Mouse (Mus musculus) inflammation-experienced regulatory T-cells (primary cell): Measurements from ENCODE around the gene Slc26a6. TPM values are rescaled to one million over a fixed set of nuclear protein-coding genes. Genes with fewer than 3 reads are reported as not detected.

Source experiments
- polyA plus RNA-seq, 2 experiments: library from polyadenylated mRNA; unstranded; fragments of 100-300 nt; shearing (Covaris generic); gene quantifications; one replicate each; pipeline ENCODE4 v1.2.1; 2017

Gene Slc26a6
- polyA plus RNA-seq = 10 to 100 TPM; 14.3 to 22.6 TPM

DNA sequence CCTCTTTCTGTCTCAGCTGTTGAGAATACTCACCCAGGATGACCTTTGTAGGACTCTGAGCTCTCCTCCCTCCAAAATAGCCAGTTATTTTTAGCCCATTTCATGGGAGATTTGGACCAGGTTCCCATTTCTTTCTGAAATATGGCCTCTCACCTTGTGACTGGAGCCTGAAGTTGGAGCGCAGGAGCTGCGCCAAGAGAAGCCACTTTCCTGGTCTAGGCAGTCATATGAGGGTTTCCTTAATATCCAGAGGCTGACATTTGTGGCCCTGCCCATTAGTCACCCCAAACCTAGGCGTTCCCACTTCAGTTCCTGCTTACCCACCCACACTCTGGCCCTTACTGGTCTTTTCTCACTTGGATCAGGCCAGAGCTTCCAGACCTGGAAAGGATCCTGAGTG is at the start of gene Slc26a6:
Gene Slc26a6 (plus strand): TSS at position 308 of the 400 bp plus-strand sequence.

GRCm38 (mm10) chr9:108808163-108808665 is 44.9 kb upstream of the Slc26a6 start, which contains the start of gene Nckipsd:
TSS of gene Nckipsd (plus strand) at chr9:108808368.

GRCm38 (mm10) chr9:108825820-108826699 is 27.0 kb upstream of the Slc26a6 start, which contains the start of gene Celsr3:
TSS of gene Celsr3 (plus strand) at chr9:108826320.

DNA sequence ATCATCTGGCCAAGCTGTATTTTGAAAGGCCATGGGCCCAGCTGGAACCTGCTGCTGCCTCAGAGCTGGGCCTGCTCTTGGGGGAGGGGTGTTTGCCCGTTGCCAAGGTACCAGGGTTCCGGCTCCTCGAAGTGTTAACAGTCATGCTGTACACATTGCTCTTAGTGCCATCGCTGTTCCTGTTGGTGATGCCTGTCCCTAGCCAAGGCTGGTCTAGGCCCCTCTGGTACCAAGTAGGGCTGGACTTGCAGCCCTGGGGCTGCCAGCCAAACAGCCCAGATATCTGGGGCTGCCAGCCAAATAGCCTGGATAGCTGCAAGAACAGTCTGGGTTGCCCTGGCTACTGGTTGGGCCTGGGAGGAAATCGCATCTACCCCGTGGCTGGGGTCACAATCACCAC is 61.4 kb downstream of the Slc26a6 start, which contains the start of gene Tmem89:
Gene Tmem89 (plus strand): TSS at position 129 of the 400 bp plus-strand sequence.

GRCm38 (mm10) chr9:108936418-108937364 is 83.6 kb downstream of the Slc26a6 start, which contains the start of gene Uqcrc1:
TSS of gene Uqcrc1 (plus strand) at chr9:108936633.

GRCm38 (mm10) chr9:108953081-108953636 is 100.1 kb downstream of the Slc26a6 start, which contains the start of gene Col7a1:
TSS of gene Col7a1 (plus strand) at chr9:108953586.

Other genes with a start within 250 kb of the Slc26a6 start
- 10 to 100 TPM; 73.3 to 80.5 TPM for gene Arih2, start 203.9 kb upstream of the Slc26a6 start, polyA plus RNA-seq
- 10 to 100 TPM; 40.7 to 49.3 TPM for gene Slc25a20, start 191.2 kb upstream of the Slc26a6 start, polyA plus RNA-seq
- gene Prkar2a, start 164.0 kb upstream of the Slc26a6 start, polyA plus RNA-seq = 10 to 100 TPM; 11.9 to 32.9 TPM
- 10 to 100 TPM; 13.1 to 13.8 TPM for gene Ip6k2, start 69.5 kb upstream of the Slc26a6 start, polyA plus RNA-seq
- 10 to 100 TPM; 15.6 to 21.2 TPM for gene Nckipsd, start 44.9 kb upstream of the Slc26a6 start, polyA plus RNA-seq
- gene Celsr3, start 27.0 kb upstream of the Slc26a6 start, polyA plus RNA-seq = under 1 TPM; 0.04 to 0.64 TPM
- not detected for gene Tmem89, start 61.3 kb downstream of the Slc26a6 start, polyA plus RNA-seq
- gene Uqcrc1, start 83.3 kb downstream of the Slc26a6 start, polyA plus RNA-seq = 100 to 1,000 TPM; 280 to 352 TPM
- 1 to 10 TPM in 1 of 2 experiments, under 1 TPM in 1; 0.57 to 5.2 TPM for gene Col7a1, start 100.3 kb downstream of the Slc26a6 start, polyA plus RNA-seq
- gene Ucn2, start 132.7 kb downstream of the Slc26a6 start, polyA plus RNA-seq = not detected
- gene Pfkfb4, start 138.5 kb downstream of the Slc26a6 start, polyA plus RNA-seq = 1 to 10 TPM; 5.4 to 8.1 TPM
- 1,000 to 10,000 TPM; 3,949 to 4,230 TPM for gene Shisa5, start 185.3 kb downstream of the Slc26a6 start, polyA plus RNA-seq
- gene Trex1, start 206.5 kb downstream of the Slc26a6 start, polyA plus RNA-seq = 100 to 1,000 TPM in 1 of 2 experiments, 10 to 100 TPM in 1; 75.8 to 103 TPM
- gene Atrip, start 220.8 kb downstream of the Slc26a6 start, polyA plus RNA-seq = 10 to 100 TPM; 20.3 to 33.3 TPM
- gene Ccdc51, start 229.2 kb downstream of the Slc26a6 start, polyA plus RNA-seq = 10 to 100 TPM; 14.1 to 15.8 TPM
- 100 to 1,000 TPM; 511 TPM for gene Tma7, start 229.3 kb downstream of the Slc26a6 start, polyA plus RNA-seq
- gene Plxnb1, start 242.1 kb downstream of the Slc26a6 start, polyA plus RNA-seq = 1 to 10 TPM; 4.4 to 5.4 TPM